Mouse (Mus musculus): ENCODE results near the gene Theg. TPM values are rescaled to one million over a fixed set of nuclear protein-coding genes. Genes with fewer than 3 reads are reported as not detected.

The Theg gene
- total and polyA plus RNA-seq, 2 experiments: not detected

- H3K27ac ChIP-seq (replicated peaks; ENCODE audit: insufficient read depth, low read depth, low read length): no peak overlapping the region
- no peak overlapping the region for H3K4me3 ChIP-seq (ENCODE audit: insufficient read depth, low read depth, low read length)
- no peak for DNase-seq (ENCODE audit: extremely low read depth, low read depth, low spot score)
- WGBS: 95% methylated on average over 3 of the region's 3 CpGs
- H3K9ac ChIP-seq (ENCODE audit: low read depth, low read length): no peak overlapping the region
- H3K36me3 ChIP-seq (ENCODE audit: control insufficient read depth, insufficient read depth, low read length): no peaks in the 10 kb centered on the region
- H3K4me1 ChIP-seq (ENCODE audit: control insufficient read depth, insufficient read depth, low read length): no peaks in the 10 kb centered on the region
- no peaks in the 10 kb centered on the region for H3K27me3 ChIP-seq (ENCODE audit: control insufficient read depth, insufficient read depth, low read length)
- H3K79me2 ChIP-seq (ENCODE audit: control insufficient read depth, insufficient read depth, low read length): no peaks in the 10 kb centered on the region
- TF ChIP-seq CTCF (IDR thresholded peaks at IDR 0.05; ENCODE audit: low read depth, low read length): no peak
- no peak for TF ChIP-seq POLR2A (IDR thresholded peaks at IDR 0.05; ENCODE audit: extremely low read depth, insufficient read depth, low read length)
Measured at GRCm38 (mm10) chr10:79538323-79538722, 48.8 kb downstream of the Theg start.

- Histone ChIP-seq H3K4me1 (ENCODE audit: control insufficient read depth, insufficient read depth, low read length) (no peaks in the 10 kb centered on the region), H3K79me2 (ENCODE audit: control insufficient read depth, insufficient read depth, low read length) (no peaks in the 10 kb centered on the region), H3K9ac (ENCODE audit: low read depth, low read length) (no peak overlapping the region), H3K27ac (replicated peaks; ENCODE audit: insufficient read depth, low read depth, low read length) (no peak overlapping the region), H3K4me3 (ENCODE audit: insufficient read depth, low read depth, low read length) (no peak overlapping the region), H3K36me3 (ENCODE audit: control insufficient read depth, insufficient read depth, low read length) (no peaks in the 10 kb centered on the region), H3K27me3 (ENCODE audit: control insufficient read depth, insufficient read depth, low read length) (no peaks in the 10 kb centered on the region)
- no peak for TF ChIP-seq POLR2A (IDR thresholded peaks at IDR 0.05; ENCODE audit: extremely low read depth, insufficient read depth, low read length)
- DNase-seq (ENCODE audit: extremely low read depth, low read depth, low spot score): no peak
- WGBS: 96% methylated on average over 2 of the region's 2 CpGs
Measured at GRCm38 (mm10) chr10:79537781-79538180, 49.4 kb downstream of the Theg start.

DNA sequence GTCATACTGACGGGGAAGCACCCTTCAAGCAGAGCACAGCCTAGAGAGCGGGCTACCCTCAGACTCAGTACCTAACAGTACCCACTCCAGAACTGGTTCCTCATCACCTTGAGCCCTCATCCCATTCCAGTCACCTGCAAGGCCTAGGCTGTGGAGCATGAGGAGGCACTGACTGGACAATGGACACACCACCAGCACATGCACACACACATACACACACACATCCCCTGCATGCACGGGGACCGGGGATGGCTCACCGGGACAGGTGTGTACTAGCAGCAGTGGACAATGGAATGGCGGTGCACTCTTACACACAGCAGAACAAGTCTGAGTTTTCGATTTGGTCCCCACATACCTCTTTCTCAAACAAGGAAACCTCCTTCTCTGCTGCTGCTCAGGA, 49.9 kb downstream of the Theg start:
- TF ChIP-seq CTCF (IDR thresholded peaks at IDR 0.05; ENCODE audit: low read depth, low read length) (no peak), POLR2A (IDR thresholded peaks at IDR 0.05; ENCODE audit: extremely low read depth, insufficient read depth, low read length) (no peak)
- H3K79me2 ChIP-seq (ENCODE audit: control insufficient read depth, insufficient read depth, low read length): no peaks in the 10 kb centered on the region
- H3K36me3 ChIP-seq (ENCODE audit: control insufficient read depth, insufficient read depth, low read length): no peaks in the 10 kb centered on the region
- no peak for DNase-seq (ENCODE audit: extremely low read depth, low read depth, low spot score)
- no peaks in the 10 kb centered on the region for H3K4me1 ChIP-seq (ENCODE audit: control insufficient read depth, insufficient read depth, low read length)
- no peak overlapping the region for H3K27ac ChIP-seq (replicated peaks; ENCODE audit: insufficient read depth, low read depth, low read length)
- 90% methylated on average over 7 of the region's 7 CpGs for WGBS
- H3K4me3 ChIP-seq (ENCODE audit: insufficient read depth, low read depth, low read length): no peak overlapping the region
- H3K27me3 ChIP-seq (ENCODE audit: control insufficient read depth, insufficient read depth, low read length): no peaks in the 10 kb centered on the region
- H3K9ac ChIP-seq (ENCODE audit: low read depth, low read length): no peak overlapping the region

GRCm38 (mm10) chr10:79536461-79537080, 50.6 kb downstream of the Theg start:
- Histone ChIP-seq H3K4me1 (ENCODE audit: control insufficient read depth, insufficient read depth, low read length) (no peaks in the 10 kb centered on the region), H3K79me2 (ENCODE audit: control insufficient read depth, insufficient read depth, low read length) (no peaks in the 10 kb centered on the region), H3K27ac (replicated peaks; ENCODE audit: insufficient read depth, low read depth, low read length) (no peak overlapping the region), H3K4me3 (ENCODE audit: insufficient read depth, low read depth, low read length) (no peak overlapping the region), H3K27me3 (ENCODE audit: control insufficient read depth, insufficient read depth, low read length) (no peaks in the 10 kb centered on the region), H3K9ac (ENCODE audit: low read depth, low read length) (no peak overlapping the region), H3K36me3 (ENCODE audit: control insufficient read depth, insufficient read depth, low read length) (no peaks in the 10 kb centered on the region)
- 82% methylated on average over 12 of the region's 12 CpGs for WGBS
- TF ChIP-seq POLR2A (IDR thresholded peaks at IDR 0.05; ENCODE audit: extremely low read depth, insufficient read depth, low read length) (no peak), CTCF (IDR thresholded peaks at IDR 0.05; ENCODE audit: low read depth, low read length) (no peak)
- DNase-seq (ENCODE audit: extremely low read depth, low read depth, low spot score): no peak

DNA sequence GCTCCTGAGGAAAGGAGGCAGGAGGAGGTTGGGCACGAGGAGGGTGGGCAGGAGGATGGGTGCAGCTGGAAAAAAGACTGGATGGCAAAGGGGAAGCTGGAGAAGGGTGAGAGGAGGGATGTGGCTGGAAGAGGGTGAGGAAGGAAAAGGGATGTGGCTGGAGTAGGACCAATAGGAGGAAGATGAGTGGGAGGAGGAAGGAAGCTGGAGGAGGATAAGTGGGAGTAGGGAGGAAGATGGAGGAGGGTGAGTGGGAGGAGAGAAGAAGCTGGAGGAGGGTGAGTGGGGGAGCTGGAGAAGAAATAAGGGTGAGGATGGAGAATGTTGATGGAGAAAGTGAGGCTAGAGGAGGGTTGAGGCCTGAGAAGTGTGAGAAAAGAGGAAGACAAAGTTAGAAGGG, 51.7 kb downstream of the Theg start:
- no peaks in the 10 kb centered on the region for H3K79me2 ChIP-seq (ENCODE audit: control insufficient read depth, insufficient read depth, low read length)
- no peak overlapping the region for H3K4me3 ChIP-seq (ENCODE audit: insufficient read depth, low read depth, low read length)
- H3K27me3 ChIP-seq (ENCODE audit: control insufficient read depth, insufficient read depth, low read length): no peaks in the 10 kb centered on the region
- H3K27ac ChIP-seq (replicated peaks; ENCODE audit: insufficient read depth, low read depth, low read length): no peak overlapping the region
- no peak overlapping the region for H3K9ac ChIP-seq (ENCODE audit: low read depth, low read length)
- H3K36me3 ChIP-seq (ENCODE audit: control insufficient read depth, insufficient read depth, low read length): no peaks in the 10 kb centered on the region
- TF ChIP-seq POLR2A (IDR thresholded peaks at IDR 0.05; ENCODE audit: extremely low read depth, insufficient read depth, low read length) (no peak), CTCF (IDR thresholded peaks at IDR 0.05; ENCODE audit: low read depth, low read length) (no peak)
- H3K4me1 ChIP-seq (ENCODE audit: control insufficient read depth, insufficient read depth, low read length): no peaks in the 10 kb centered on the region
- no peak for DNase-seq (ENCODE audit: extremely low read depth, low read depth, low spot score)
- WGBS: 76% methylated on average over 1 of the region's 1 CpGs

DNA sequence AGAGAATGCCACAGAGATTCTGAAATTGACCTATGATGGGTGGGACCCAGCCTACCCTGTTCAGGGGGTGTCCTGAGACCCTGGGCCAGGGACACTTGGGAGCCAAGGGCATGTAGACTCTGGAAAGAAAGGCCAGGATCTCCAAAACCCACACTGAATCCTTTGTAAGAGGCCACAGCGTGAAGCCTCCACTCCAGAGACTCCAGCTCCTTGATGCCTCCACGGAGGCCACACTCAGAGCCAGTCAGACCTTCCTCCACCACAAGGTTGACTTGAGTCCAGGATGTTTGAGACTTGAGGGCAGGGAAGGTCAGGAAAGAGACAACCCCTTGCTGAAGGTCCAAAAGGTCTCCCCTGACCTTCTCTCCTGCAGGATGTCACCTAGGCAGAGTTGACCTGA, 52.7 kb downstream of the Theg start:
- WGBS: 88% methylated on average over 2 of the region's 2 CpGs
- Histone ChIP-seq H3K79me2 (ENCODE audit: control insufficient read depth, insufficient read depth, low read length) (no peaks in the 10 kb centered on the region), H3K9ac (ENCODE audit: low read depth, low read length) (no peak overlapping the region), H3K36me3 (ENCODE audit: control insufficient read depth, insufficient read depth, low read length) (no peaks in the 10 kb centered on the region), H3K4me1 (ENCODE audit: control insufficient read depth, insufficient read depth, low read length) (no peaks in the 10 kb centered on the region), H3K27me3 (ENCODE audit: control insufficient read depth, insufficient read depth, low read length) (no peaks in the 10 kb centered on the region), H3K27ac (replicated peaks; ENCODE audit: insufficient read depth, low read depth, low read length) (no peak overlapping the region), H3K4me3 (ENCODE audit: insufficient read depth, low read depth, low read length) (no peak overlapping the region)
- no peak for DNase-seq (ENCODE audit: extremely low read depth, low read depth, low spot score)
- TF ChIP-seq CTCF (IDR thresholded peaks at IDR 0.05; ENCODE audit: low read depth, low read length): no peak
- TF ChIP-seq POLR2A (IDR thresholded peaks at IDR 0.05; ENCODE audit: extremely low read depth, insufficient read depth, low read length): no peak
